Mouse (Mus musculus) lung, adult 2 months (tissue): Measurements from ENCODE around the gene Atp8a2. TPM values are rescaled to one million over a fixed set of nuclear protein-coding genes. Genes with fewer than 3 reads are reported as not detected.

ENCODE experiments used
- DNase-seq: peaks from one replicate; pipeline ENCODE4 v3.0.0; 2022
- H3K4me1 ChIP-seq: fragments of 200-500 bp; 2 replicates; pipeline ENCODE4 v1.6.1; 2011; ENCODE audit warnings: low read length; ENCODE audit not compliant: control insufficient read depth, insufficient read depth
- H3K4me3 ChIP-seq: fragments of 200-500 bp; replicated peaks from 2 replicates; pipeline ENCODE3; 2011; ENCODE audit warnings: low read depth, mild to moderate bottlenecking, control low read depth, low read length; ENCODE audit errors: extremely low read depth
- CTCF ChIP-seq: fragments of 200-500 bp; IDR thresholded peaks from 2 replicates; pipeline ENCODE4 v1.5.1; 2011; ENCODE audit warnings: mild to moderate bottlenecking, low read length, control low read depth; ENCODE audit not compliant: insufficient read depth
- POLR2A ChIP-seq: fragments of 200-500 bp; IDR thresholded peaks from 2 replicates; pipeline ENCODE4 v1.6.1; 2011; ENCODE audit warnings: low read depth, mild to moderate bottlenecking, control low read depth, low read length, borderline replicate concordance; ENCODE audit errors: extremely low read depth
- WGBS: fragments of 180-500 bp; shearing (Covaris S2); methylation state at CpG from one replicate; pipeline ENCODE4 v1.1.7; 2018; 5-methylcytosine and 5-hydroxymethylcytosine counted together
- polyA plus RNA-seq: library from polyadenylated mRNA; depleted of rRNA; stranded (reverse); fragments of >200 nt; gene quantifications from 2 replicates; pipeline ENCODE4 v1.2.3, GENCODE M21; 2012

The Atp8a2 gene
- polyA plus RNA-seq, 1 experiment, result 0.98 TPM

DNA sequence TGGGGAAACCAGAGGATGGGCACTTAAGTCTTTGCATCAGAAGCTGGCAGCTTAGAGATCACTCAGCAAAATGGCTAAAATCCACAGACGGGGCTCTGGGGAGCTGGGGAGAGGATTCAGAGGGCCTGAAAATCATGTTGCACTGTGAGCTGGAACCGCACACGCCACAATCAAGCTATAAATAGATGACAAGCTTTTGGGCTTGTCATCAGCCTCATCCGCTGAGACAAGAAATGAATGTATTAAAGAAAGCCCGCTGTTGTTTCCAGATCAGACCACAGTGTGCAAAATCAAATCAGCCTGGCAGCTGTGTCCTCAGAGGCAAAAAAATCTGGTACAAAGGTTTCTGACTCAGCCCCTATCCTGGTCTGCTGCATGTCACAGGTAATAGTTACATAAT lies 7.2 kb downstream of the Atp8a2 start:
- TF ChIP-seq CTCF (no peak), POLR2A (no peak)
- WGBS, result 85% methylated on average over 5 of the region's 5 CpGs
- DNase-seq, result no peak
- Histone ChIP-seq H3K4me3 (no peak overlapping the region), H3K4me1 (no peaks in the 10 kb centered on the region)

DNA sequence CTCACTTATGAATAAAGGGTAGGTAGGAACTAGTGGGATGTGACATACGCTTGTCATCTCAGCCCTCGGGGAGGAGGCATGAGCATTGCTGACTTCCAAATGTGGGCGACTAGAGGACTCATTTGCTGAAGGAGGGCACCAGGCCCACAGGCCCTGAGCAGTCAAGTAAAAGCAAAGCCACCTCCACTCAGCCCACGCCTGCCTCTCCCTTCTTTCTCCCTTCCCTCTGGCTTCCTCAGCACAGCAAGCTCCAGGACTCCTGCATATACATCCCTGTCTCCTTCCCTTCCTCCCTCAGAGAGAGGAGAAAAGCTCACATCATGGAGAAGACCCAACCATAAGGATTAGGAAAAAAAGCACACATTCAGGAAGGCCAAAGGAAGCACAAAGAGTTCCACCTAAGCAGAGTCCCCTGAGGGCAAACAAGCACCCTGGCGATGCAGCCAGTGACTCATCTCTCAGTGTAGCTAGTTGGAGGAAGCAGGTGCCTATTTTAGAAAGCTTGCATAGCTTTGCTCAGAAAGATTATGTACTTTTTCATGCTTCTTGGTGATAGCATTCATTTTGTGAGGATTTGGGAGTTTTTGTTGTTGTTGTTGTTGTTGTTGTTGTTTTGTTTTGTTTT lies 8.7 kb downstream of the Atp8a2 start:
- no peak for DNase-seq
- TF ChIP-seq CTCF (no peak), POLR2A (no peak)
- Histone ChIP-seq H3K4me3 (no peak overlapping the region), H3K4me1 (no peaks in the 10 kb centered on the region)
- WGBS, result 75% methylated on average over 5 of the region's 5 CpGs

DNA sequence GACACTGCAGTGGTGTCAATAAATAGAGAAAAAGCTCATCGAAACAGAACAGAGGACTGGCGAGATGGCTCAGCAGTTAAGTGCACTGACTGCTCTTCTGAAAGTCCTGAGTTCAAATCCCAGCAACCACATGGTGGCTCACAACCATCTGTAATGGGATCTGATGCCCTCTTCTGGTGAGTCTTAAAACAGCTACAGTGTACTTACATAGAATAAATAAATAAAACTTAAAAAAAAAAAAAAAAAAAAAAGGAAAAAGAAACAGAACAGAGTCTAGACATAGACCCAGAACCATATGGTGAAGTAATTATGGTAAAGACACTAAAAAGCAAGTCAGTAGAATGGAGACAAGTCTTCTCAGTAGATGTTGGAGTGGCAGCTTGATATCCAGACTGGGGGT lies 15.7 kb downstream of the Atp8a2 start:
- Histone ChIP-seq H3K4me1 (peaks cover 3% of the 10 kb centered on the region), H3K4me3 (no peak overlapping the region)
- TF ChIP-seq POLR2A (no peak), CTCF (no peak)
- no peak for DNase-seq
- WGBS, result 94% methylated on average over 2 of the region's 2 CpGs

DNA sequence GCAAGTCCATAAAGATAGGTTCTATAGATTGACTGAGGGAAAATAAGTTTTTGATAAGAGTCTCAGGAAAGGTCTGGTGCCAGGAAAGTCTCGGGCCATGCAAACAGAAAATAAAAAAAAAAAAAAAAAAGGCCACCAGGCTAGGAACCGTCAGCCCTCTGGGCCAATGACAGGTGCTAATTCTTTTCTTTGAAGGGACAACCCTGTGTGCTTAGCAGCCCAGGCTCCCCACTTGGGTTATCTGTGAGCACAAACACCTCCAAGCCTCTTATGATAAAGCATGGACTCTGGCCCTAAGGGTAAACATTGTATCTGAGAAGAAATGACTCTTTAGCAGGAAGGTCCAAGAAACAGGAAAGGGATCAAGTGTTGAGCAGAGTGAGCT lies 18.4 kb downstream of the Atp8a2 start:
- WGBS, result 25% methylated on average over 2 of the region's 2 CpGs

DNA sequence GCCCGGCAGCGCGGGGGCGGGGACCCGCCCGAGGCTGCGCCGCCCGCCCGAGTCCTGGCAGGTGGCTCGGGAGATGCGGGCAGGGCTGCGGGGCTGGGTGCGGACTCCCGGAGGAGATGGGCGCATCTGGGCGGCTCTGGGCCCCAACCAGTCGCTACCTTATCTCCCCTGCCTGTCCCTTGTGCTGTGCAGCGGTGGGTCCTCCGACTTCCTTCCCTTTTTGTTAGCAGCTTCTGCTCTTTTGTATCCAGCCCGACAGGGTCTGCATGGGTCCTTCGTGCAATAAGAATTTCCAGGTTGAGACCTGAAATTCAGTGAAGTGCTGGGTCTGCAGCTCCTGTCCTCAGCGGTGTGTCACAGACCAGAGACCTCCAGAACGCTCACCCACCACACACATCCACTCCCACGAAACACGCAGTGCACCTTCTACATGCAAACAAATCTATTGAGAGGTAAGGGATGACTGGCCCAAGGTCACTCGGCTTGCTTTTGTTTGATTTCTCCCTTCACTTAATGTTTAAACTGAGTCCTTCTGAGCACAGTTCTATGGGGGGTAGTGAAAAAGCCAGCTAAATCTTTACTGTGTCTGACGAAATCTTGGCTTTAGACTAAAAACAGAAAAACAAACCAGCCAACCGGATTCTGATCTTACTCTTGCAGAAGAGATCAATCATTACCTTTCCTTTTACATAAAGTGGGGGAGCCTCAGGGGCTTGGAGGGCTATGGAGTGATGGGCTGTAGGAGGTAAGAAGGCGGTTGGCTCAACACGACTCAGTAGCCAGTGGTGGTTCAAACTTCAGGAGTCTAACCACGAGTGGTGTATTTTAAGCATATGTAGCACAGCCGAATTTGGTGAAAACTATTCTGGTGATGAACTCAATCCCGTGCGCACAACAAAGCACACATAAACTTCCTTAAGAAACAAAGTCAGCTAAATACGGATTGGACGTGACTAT lies 19.1 kb downstream of the Atp8a2 start:
- Histone ChIP-seq H3K4me3 (peak overlapping the region; percentile 32), H3K4me1 (peaks cover 3% of the 10 kb centered on the region)
- TF ChIP-seq POLR2A, result no peak
- TF ChIP-seq CTCF, result no peak
- DNase-seq, result no peak
- 23% methylated on average over 28 of the region's 37 CpGs for WGBS

More for the DNA sequence above, 18.4 kb downstream of the Atp8a2 start:
- TF ChIP-seq CTCF (no peak), POLR2A (no peak)
- H3K4me3 ChIP-seq, result no peak overlapping the region
- H3K4me1 ChIP-seq, result peaks cover 3% of the 10 kb centered on the region
- DNase-seq, result no peak

DNA sequence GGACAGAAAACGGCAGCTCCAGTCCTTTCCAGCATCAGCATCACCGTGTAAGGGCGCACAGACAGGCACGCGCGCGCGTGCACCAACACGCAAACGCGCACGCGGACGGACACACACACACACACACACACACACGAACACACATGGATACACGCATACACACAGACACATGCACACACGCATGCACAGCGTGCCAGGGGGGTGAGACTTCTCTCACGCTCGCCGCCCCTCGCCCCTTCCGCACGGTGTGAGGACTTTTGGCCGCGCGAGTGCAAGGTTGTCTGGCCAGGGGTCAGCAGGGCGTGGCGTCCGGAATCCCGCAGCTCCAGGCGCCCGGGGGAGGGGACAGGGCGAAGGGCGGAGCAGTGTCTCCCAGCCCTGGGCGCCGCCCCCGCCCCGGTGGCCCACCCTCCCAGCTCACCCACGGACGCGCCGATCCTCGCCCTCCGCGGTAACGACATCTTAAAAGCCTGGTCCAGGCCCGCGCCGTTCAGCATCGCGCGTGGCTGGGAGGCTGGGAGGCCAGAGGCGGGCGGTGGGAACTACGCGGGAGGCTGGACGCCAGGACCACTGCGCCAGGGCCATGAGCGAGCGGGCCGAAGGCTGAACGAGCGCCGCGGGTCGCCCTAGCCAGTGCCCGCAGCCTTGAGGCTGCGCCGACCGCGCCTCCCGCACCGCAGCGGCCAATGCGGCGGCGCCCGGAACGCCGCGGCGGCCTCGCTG lies 19.9 kb downstream of the Atp8a2 start:
- under 1% methylated on average over 75 of the region's 84 CpGs for WGBS

DNA sequence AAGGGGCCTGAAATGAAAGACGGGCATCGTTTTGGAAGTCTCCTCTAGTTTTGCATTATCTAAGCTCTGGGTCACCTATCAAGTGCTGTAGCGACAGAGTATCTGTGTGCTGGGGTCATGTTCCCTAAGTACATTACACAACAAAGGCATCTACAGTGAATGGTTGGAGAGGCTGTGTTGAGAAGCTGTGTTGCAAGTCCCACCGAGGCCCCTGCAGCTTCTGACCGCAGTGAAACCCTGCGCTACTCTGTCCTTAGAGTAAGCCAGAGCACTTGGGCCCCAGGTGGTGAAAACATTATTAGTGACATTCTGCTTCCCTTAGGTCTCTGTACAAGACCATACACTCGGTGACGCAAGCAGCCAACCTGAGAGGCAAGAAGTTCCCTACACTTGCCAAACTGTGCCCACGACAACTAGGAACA lies 20.5 kb downstream of the Atp8a2 start:
- TF ChIP-seq CTCF (no peak), POLR2A (no peak)
- 32% methylated on average over 9 of the region's 9 CpGs for WGBS
- peaks cover 3% of the 10 kb centered on the region for H3K4me1 ChIP-seq
- no peak overlapping the region for H3K4me3 ChIP-seq
- DNase-seq, result no peak

More for the DNA sequence above, 19.9 kb downstream of the Atp8a2 start:
- Histone ChIP-seq H3K4me3 (peak overlapping the region; percentile 70), H3K4me1 (peaks cover 3% of the 10 kb centered on the region)
- peak; percentile 5 for DNase-seq
- no peak for TF ChIP-seq POLR2A
- TF ChIP-seq CTCF, result no peak

DNA sequence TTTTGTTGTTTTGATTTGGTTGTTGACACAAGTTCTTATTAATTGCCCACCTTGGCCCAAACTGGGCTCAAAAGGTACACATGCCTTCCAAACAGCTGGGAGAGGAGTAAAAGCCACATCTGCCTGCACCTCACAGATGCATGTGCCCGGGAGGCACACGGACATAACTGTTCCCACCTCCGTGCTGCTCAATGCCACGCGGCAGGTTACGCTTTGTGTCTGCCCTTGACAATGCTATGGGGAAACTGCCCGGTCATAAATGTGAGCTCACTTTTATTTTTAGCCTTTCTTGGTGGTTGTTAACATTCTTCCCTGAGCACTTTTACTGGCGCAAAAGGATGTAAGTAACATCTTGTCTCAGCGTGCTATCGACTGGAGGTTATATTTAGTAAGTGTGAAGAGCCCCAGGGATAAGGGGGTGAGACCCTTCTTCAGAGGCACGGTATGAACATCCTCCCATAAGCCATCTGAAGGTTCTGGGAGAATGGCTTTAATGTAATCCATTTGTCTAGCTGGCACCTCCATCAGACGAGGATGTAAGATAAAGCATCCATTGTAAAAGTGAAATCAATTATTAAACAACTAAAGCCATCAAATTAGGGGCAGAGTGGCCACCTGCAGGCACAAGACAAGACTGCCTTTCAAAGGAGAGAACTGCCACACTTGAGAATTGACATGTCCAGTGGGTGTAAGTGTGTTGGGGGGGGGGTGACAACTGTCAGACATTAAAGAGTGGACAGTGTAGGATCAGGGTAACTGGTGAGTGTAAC lies 24.5 kb downstream of the Atp8a2 start:
- no peak overlapping the region for H3K4me3 ChIP-seq
- TF ChIP-seq POLR2A, result no peak
- no peak for TF ChIP-seq CTCF
- no peak for DNase-seq
- H3K4me1 ChIP-seq, result peaks cover 3% of the 10 kb centered on the region
- 48% methylated on average over 12 of the region's 12 CpGs for WGBS

DNA sequence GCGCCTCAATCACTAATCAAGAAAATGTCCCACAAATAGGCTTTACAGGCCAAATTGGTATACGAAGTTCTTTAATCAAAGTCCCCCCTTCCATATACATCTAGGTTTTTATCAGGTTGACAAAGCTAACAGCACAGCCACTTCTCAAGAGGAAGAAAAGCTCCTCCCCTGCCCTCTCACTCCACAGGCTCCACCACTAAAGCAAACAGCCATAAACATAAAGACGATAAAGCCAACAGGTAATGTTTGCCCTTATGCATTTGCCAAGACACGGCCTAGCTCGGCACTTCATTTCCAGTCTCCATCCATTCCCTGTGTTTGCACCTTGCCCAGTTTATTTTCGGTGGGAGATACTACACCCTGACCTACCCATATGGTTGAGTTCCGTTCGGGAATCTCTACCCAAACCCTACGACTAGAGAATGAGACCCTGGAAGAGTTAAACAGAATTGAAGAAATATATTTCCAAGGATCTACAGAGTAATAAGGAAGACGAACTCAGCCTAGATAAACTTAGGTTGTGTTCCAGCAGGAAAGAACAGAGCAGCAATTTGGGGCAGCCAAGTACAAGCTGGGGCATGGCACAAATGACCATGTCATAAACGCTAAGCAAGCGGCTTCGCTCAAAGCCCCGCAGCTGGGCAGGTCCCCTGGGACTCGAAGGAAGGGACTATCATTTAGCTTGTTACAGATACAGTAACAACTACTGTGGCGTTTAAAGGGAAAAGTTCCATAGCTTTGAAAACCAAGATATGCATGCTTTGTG lies 26.0 kb downstream of the Atp8a2 start:
- H3K4me1 ChIP-seq, result no peaks in the 10 kb centered on the region
- no peak for DNase-seq
- TF ChIP-seq POLR2A (no peak), CTCF (no peak)
- WGBS, result 72% methylated on average over 16 of the region's 16 CpGs
- H3K4me3 ChIP-seq, result no peak overlapping the region
